Mouse (Mus musculus): ENCODE results near the gene Rtca. TPM values are rescaled to one million over a fixed set of nuclear protein-coding genes. Genes with fewer than 3 reads are reported as not detected.
A peak's percentile ranks its signal among the peaks of the same experiment; 100 is the strongest.

The Rtca gene
- polyA plus RNA-seq, 1 experiment, result 88.2 TPM

DNA sequence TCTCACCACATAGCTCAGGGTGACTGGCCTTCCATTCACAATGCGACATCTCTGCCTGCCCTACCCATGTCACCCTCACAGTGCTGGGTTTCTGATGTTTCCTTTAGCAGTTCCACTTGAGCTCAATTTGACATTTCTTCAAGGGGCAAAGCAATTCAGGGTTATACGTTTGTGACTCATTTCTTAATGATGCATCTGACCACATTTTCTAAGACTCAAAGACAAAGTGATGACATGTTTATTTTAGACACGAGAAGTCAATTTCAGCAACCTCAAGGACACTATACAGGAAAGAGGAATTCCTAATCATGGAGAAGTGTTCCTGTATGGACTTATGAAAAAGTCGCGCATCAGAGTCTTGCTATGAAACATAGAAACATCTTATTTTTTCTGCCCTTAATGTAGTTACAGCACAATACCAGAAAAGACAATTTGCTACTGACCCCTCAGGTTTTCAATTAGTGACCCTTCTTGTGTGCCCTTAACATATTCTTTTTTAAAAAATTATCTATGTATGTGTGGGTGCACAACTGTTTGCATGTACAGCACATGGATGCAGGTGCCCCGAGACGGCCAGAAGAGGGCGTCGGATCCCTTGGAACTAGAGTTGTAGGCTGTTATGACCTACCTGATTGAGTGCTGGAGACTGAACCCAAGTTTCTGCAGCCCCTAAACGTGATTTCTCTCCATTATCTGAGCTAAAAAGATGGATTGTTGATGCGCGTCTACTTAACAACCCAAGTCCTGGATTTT, 4.3 kb upstream of the Rtca start:
- TF ChIP-seq CTCF (IDR thresholded peaks at IDR 0.05; ENCODE audit: borderline replicate concordance, extremely low read depth, insufficient read depth, insufficient read length) (peak; percentile 35; the same call in 1 of the 2 replicates), POLR2A (IDR thresholded peaks at IDR 0.05; ENCODE audit: borderline replicate concordance, extremely low read depth, insufficient read depth, insufficient read length, poor library complexity, severe bottlenecking) (no peak)
- no peak for DNase-seq (ENCODE audit: low read depth)

DNA sequence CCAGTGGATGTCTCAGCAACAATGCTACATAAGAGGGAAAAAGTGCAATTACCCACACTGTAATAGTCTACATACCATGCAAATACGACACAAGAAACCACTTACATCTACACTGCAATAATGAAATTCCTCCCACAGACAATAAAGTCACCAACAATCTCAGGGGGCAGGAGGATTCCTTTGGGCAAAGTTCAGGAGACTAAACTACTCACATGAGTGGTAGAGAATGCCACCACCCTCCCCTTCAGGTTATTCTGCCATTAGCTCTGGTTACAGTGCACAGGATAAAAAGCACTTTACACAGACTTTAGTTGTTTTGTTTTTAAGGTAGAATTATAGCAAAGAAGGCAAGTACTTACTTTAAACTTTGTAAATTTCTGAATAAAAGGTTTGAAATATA, 12.3 kb downstream of the Rtca start:
- TF ChIP-seq POLR2A (IDR thresholded peaks at IDR 0.05; ENCODE audit: borderline replicate concordance, extremely low read depth, insufficient read depth, insufficient read length, poor library complexity, severe bottlenecking) (no peak), CTCF (IDR thresholded peaks at IDR 0.05; ENCODE audit: borderline replicate concordance, extremely low read depth, insufficient read depth, insufficient read length) (no peak)
- no peak for DNase-seq (ENCODE audit: low read depth)

DNA sequence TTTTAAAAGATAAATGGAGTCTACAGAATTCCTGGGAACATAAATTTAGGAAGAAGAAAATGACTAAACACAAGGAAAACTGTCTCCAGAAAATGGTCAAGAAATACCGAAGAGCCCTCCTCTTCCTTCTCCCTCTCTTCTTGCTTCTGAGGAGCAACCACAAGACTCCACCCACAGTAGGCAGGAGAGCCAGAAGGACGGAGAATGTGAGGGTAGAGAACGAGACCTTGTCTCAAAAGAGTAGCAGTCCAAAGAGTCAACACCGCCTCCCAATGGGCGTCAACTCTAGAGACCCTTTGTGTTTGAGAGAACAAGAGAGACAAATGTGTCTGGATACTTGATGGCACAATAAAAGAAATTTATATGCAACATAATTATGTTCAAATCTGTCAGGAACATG, 14.3 kb downstream of the Rtca start:
- no peak for DNase-seq (ENCODE audit: low read depth)
- TF ChIP-seq CTCF (IDR thresholded peaks at IDR 0.05; ENCODE audit: borderline replicate concordance, extremely low read depth, insufficient read depth, insufficient read length) (no peak), POLR2A (IDR thresholded peaks at IDR 0.05; ENCODE audit: borderline replicate concordance, extremely low read depth, insufficient read depth, insufficient read length, poor library complexity, severe bottlenecking) (no peak)

DNA sequence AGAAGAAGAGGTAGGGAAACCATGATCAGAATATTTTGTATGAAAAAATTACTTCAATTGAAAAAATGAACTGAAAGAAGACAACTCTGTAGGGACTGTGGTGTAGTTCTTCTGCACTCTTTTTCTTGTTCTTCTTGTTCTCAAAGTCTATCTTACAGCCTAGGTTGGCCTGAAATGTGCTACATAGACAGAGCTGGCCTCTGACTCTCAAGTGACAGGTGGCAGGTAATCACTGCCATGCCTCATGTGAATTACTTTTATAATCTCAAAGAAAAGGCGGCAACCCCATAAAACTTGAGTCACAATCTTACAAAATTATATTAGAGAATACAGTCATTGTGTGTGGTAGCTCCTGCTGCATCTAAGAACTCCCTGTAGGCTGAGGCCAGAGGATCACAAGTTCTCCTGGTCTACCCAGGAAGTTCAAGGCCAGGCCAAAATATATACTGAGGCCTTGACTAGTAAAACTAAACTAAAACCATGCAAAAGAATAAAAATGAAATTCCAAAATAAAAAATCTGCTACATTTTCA, 16.0 kb downstream of the Rtca start:
- DNase-seq (ENCODE audit: low read depth), result no peak
- no peak for TF ChIP-seq POLR2A (IDR thresholded peaks at IDR 0.05; ENCODE audit: borderline replicate concordance, extremely low read depth, insufficient read depth, insufficient read length, poor library complexity, severe bottlenecking)
- TF ChIP-seq CTCF (IDR thresholded peaks at IDR 0.05; ENCODE audit: borderline replicate concordance, extremely low read depth, insufficient read depth, insufficient read length), result no peak

DNA sequence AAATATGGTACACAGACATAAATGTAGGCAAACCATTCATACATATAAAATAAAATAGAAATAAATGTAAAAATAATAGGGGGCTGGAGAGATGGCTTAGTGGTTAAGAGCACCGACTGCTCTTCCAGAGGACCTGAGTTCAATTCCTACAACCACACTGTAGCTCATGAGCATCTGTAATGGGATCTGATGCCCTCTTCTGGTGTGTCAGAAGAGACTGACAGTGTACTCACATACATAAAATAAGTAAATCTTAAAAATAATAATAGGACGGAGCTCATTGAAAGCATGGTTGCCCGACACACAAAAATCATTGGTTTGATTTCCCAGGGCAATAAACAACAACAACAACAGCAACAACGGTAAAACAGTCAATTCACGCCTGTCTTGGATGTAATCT, 17.1 kb downstream of the Rtca start:
- no peak for DNase-seq (ENCODE audit: low read depth)
- TF ChIP-seq POLR2A (IDR thresholded peaks at IDR 0.05; ENCODE audit: borderline replicate concordance, extremely low read depth, insufficient read depth, insufficient read length, poor library complexity, severe bottlenecking), result no peak

DNA sequence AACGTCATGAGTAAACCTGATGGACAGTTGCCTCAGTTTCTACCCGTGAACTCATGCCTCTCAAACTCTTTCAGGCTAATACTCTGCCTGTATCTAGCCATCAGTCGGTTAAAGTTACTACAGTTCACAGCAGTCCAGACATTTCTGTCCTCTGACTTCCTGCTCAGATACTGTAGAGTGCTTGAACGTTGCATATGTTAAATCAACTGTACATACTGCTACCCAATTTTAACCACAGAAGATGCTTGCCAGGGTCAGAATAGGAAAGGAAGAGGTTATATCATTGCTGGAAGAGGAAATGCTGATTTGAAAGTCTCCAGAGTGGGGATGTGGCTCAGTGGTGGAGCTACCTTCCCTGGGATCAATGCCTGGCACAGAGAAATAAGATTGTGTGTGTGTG, 24.7 kb downstream of the Rtca start:
- DNase-seq (ENCODE audit: low read depth), result no peak
- TF ChIP-seq CTCF (IDR thresholded peaks at IDR 0.05; ENCODE audit: borderline replicate concordance, extremely low read depth, insufficient read depth, insufficient read length) (no peak), POLR2A (IDR thresholded peaks at IDR 0.05; ENCODE audit: borderline replicate concordance, extremely low read depth, insufficient read depth, insufficient read length, poor library complexity, severe bottlenecking) (no peak)

DNA sequence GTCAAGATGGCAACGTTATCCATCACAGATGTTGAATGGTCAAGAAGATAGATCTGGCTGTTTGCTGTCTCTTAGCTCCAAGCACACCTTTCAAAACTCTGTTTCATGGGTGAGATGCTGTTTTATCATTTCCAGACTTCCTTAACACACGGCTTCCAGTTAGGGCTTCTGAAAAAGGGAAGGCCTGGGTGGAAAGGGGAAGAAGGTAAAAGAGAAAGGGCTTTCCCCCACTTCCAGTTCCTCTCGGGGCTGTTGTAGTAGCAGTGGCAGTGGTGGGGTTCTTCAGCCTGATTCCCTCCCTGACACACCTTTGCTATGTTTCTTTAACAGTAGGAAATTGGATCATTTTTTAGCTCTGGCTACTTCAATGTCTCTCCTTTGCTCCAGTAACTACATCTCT, 25.3 kb downstream of the Rtca start:
- DNase-seq (ENCODE audit: low read depth), result no peak
- no peak for TF ChIP-seq CTCF (IDR thresholded peaks at IDR 0.05; ENCODE audit: borderline replicate concordance, extremely low read depth, insufficient read depth, insufficient read length)
- no peak for TF ChIP-seq POLR2A (IDR thresholded peaks at IDR 0.05; ENCODE audit: borderline replicate concordance, extremely low read depth, insufficient read depth, insufficient read length, poor library complexity, severe bottlenecking)

DNA sequence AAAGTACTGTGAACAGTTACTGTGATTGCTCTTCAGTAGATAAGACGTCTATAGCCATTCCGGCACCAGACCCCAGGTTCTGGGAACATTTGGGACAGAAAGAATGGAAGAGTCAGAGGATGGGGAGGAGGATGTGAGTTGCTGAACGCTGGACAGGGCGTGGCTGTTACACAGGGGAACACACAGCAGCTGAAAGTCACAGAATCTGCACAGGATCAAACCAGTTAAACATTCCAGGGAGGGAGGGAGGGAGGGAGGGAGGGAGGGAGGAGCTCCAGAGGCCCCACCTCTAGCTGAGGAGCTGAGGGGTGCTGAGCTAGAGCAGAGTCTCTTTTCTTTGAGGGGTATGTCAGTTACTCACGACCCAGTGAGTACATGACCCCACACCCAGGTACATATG, 27.1 kb downstream of the Rtca start:
- no peak for DNase-seq (ENCODE audit: low read depth)
- no peak for TF ChIP-seq POLR2A (IDR thresholded peaks at IDR 0.05; ENCODE audit: borderline replicate concordance, extremely low read depth, insufficient read depth, insufficient read length, poor library complexity, severe bottlenecking)
- no peak for TF ChIP-seq CTCF (IDR thresholded peaks at IDR 0.05; ENCODE audit: borderline replicate concordance, extremely low read depth, insufficient read depth, insufficient read length)

DNA sequence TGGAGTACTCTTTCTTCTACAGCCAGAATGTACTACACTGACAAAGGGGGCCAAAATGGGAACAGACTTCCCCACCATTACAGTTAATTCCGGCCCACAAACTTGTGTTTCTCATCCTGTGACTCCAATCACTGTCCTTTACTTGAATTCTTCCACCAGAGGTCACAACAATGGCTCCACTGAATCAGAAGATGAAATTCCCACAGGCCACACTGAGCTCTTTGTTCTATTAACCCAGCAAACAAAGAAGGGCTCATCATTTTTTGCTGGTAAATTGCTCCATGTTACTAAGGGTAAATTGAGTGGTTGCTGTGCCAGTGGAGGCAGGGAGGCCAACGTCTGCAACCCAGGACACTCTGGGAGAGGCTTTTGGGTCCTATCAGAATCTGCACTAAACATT, 27.9 kb downstream of the Rtca start:
- DNase-seq (ENCODE audit: low read depth), result peak; percentile 37

DNA sequence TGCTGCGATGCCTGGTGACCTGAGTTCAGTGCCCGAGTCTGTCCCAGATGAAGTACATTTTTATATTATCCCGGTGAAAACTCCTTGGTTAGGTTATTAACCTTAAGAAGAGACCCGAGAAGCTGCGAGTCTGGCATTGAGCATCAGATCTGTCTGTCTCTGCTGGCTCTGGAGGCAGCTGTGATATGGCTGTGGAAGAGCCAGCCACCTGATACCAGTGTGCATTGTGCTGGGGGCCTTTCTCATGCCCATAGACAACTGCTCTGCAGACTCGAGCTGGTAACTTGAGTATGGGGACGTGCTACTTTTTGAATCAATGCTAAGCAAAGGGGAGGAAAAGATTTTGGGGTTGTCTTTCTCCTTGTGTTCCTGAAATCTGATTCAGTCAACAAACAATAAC, 30.7 kb downstream of the Rtca start:
- DNase-seq (ENCODE audit: low read depth), result no peak
- TF ChIP-seq CTCF (IDR thresholded peaks at IDR 0.05; ENCODE audit: borderline replicate concordance, extremely low read depth, insufficient read depth, insufficient read length) (no peak), POLR2A (IDR thresholded peaks at IDR 0.05; ENCODE audit: borderline replicate concordance, extremely low read depth, insufficient read depth, insufficient read length, poor library complexity, severe bottlenecking) (no peak)

More for the DNA sequence above, 27.9 kb downstream of the Rtca start:
- TF ChIP-seq POLR2A (IDR thresholded peaks at IDR 0.05; ENCODE audit: borderline replicate concordance, extremely low read depth, insufficient read depth, insufficient read length, poor library complexity, severe bottlenecking), result no peak
- TF ChIP-seq CTCF (IDR thresholded peaks at IDR 0.05; ENCODE audit: borderline replicate concordance, extremely low read depth, insufficient read depth, insufficient read length), result no peak

DNA sequence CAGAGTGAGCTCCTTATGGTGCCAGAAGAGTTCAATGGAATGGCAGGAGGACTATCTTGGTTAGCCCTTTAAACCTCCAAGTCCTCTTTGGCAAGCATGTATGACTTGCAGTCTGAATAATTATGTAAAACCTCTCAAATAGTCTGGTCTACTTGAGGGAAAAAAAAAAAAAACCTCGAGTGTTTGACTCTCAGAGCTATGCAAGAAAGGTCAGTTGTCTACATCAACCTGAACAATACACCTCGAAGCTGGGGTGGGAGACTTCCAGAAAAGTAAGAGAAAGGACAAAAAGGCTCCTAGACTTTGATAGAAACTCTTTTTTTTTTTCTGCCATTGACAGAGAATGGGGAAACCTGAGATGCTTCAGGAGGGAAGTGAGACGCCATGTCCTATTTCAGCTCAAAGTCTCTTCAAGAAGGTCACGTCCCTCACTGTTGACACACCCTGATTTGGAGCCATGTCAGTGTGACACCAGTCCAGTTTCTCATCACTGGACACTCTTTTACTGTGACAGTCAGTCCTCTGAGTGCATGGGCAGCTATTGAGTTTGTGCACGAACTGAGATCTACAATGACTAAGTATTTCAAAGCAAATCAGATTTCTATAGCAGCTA, 31.2 kb downstream of the Rtca start:
- no peak for TF ChIP-seq POLR2A (IDR thresholded peaks at IDR 0.05; ENCODE audit: borderline replicate concordance, extremely low read depth, insufficient read depth, insufficient read length, poor library complexity, severe bottlenecking)
- no peak for TF ChIP-seq CTCF (IDR thresholded peaks at IDR 0.05; ENCODE audit: borderline replicate concordance, extremely low read depth, insufficient read depth, insufficient read length)
- no peak for DNase-seq (ENCODE audit: low read depth)

DNA sequence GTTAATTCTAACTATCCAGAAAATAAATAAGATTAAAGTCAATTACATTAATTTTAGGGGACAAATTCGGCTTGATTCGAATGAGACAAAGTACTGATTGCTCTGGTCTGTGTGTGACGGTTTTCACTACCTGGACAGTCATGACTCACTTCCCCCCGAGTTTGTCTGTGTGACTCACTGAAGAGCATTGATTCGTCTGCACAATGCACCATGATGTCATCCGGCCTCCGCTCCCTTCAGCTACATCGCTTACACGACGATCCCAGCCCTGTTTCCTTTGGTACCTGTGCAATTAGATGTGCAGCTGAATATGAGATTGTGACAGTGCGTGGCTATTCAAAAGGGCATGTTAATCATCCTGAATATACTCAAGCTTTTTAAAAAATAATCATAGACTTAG, 33.4 kb downstream of the Rtca start:
- peak; percentile 12 for DNase-seq (ENCODE audit: low read depth)
- TF ChIP-seq CTCF (IDR thresholded peaks at IDR 0.05; ENCODE audit: borderline replicate concordance, extremely low read depth, insufficient read depth, insufficient read length), result no peak
- no peak for TF ChIP-seq POLR2A (IDR thresholded peaks at IDR 0.05; ENCODE audit: borderline replicate concordance, extremely low read depth, insufficient read depth, insufficient read length, poor library complexity, severe bottlenecking)
